12 mouse cellular contexts compared by ENCODE assay signal in the genomic region with DNA sequence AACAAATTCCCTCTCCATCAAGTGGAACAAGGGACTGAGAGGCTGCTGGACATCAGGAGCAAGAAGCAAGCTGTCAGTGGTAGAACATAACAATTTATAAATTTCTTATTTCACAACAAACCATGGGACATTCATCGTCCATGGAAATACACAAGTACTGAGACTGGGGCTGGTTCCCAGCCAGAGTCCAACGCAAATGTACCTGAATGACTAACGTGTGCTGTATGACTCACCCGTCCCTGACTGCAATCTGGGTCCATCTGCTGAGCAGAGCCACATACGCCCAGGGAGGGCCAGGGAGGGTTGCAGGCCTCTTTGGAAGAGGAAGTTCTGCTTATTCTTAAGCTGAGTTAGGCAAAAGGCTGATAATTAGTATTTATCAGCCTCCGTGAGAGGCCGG.
DNase-seq lines count a peak whose midpoint lies in the region; ATAC-seq and TF ChIP-seq lines count a peak whose summit lies in the region.
"Had no signal": no experiment of that assay in that cellular context is flagged by ENCODE, and none has a peak within 500 bp of the region (broad histone marks: within the 10 kb centered on the region; RNA-seq: fewer than 3 reads in every experiment).

No protein-coding gene starts in this region.

- no peaks in the 10 kb centered on the region for H3K9me3 ChIP-seq in kidney, postnatal 0 days (replicated peaks; ENCODE audit: low read length)
- no peaks in the 10 kb centered on the region for H3K9me3 ChIP-seq in stomach, postnatal 0 days (ENCODE audit: control insufficient read depth, low read length)
- H3K9me3 ChIP-seq in liver, embryonic 11.5 days (ENCODE audit: control insufficient read depth, low read length): no peaks in the 10 kb centered on the region
- H3K9me3 ChIP-seq: forebrain, embryonic 12.5 days; liver, embryonic 13.5 days; midbrain, embryonic 10.5 days had no signal

- H3K4me1 ChIP-seq in kidney, postnatal 0 days (replicated peaks; ENCODE audit: insufficient read depth, low read length): no peaks in the 10 kb centered on the region
- H3K4me1 ChIP-seq in stomach, postnatal 0 days (replicated peaks; ENCODE audit: control insufficient read depth, insufficient read depth): 0 out of 2 replicates have a peak, but pooled peaks cover 2% of the 10 kb centered on the region
- no peaks in the 10 kb centered on the region for H3K4me1 ChIP-seq in liver, embryonic 11.5 days (replicated peaks; ENCODE audit: control insufficient read depth, insufficient read depth, low read length)
- H3K4me1 ChIP-seq: forebrain, embryonic 12.5 days; liver, embryonic 13.5 days; midbrain, embryonic 10.5 days had no signal

- H3K9ac ChIP-seq in kidney, postnatal 0 days (ENCODE audit: low read depth, low read length): no peak overlapping the region
- H3K9ac ChIP-seq in stomach, postnatal 0 days (ENCODE audit: low read length): no peak overlapping the region
- no peak overlapping the region for H3K9ac ChIP-seq in liver, embryonic 11.5 days (ENCODE audit: low read depth, low read length)
- H3K9ac ChIP-seq: forebrain, embryonic 12.5 days; liver, embryonic 13.5 days had no signal

- TF ChIP-seq CTCF in kidney, postnatal 0 days (IDR thresholded peaks at IDR 0.05; ENCODE audit: low read depth): no peak
- no peak for TF ChIP-seq CTCF in stomach, postnatal 0 days (IDR thresholded peaks at IDR 0.05; ENCODE audit: low read depth)

- ATAC-seq in kidney, postnatal 0 days (replicated peaks; ENCODE audit: low FRiP score, low read depth): peak; percentile 69; the same call in 1 of the 2 replicates
- peak; percentile 99 for ATAC-seq in stomach, postnatal 0 days (ENCODE audit: low FRiP score, low TSS enrichment)
- ATAC-seq in liver, embryonic 11.5 days (replicated peaks; ENCODE audit: low FRiP score): no peak

- H3K36me3 ChIP-seq in kidney, postnatal 0 days (ENCODE audit: insufficient read depth, low read length): no peaks in the 10 kb centered on the region
- no peaks in the 10 kb centered on the region for H3K36me3 ChIP-seq in stomach, postnatal 0 days (ENCODE audit: control insufficient read depth, insufficient read depth, low read length)
- H3K36me3 ChIP-seq in liver, embryonic 11.5 days (ENCODE audit: control insufficient read depth, insufficient read depth, low read length): no peaks in the 10 kb centered on the region
- H3K36me3 ChIP-seq: forebrain, embryonic 12.5 days; liver, embryonic 13.5 days; midbrain, embryonic 10.5 days had no signal

- H3K27me3 ChIP-seq in kidney, postnatal 0 days (ENCODE audit: insufficient read depth, low read length): no peaks in the 10 kb centered on the region
- no peaks in the 10 kb centered on the region for H3K27me3 ChIP-seq in stomach, postnatal 0 days (ENCODE audit: control insufficient read depth, insufficient read depth, low read length)
- H3K27me3 ChIP-seq in liver, embryonic 11.5 days (replicated peaks; ENCODE audit: control insufficient read depth, insufficient read depth, low read length): no peaks in the 10 kb centered on the region
- H3K27me3 ChIP-seq: forebrain, embryonic 12.5 days; liver, embryonic 13.5 days had no signal

- TF ChIP-seq EP300 in stomach, postnatal 0 days (optimal IDR thresholded peaks at IDR 0.05): no peak

- no peak for DNase-seq in kidney, postnatal 0 days (ENCODE audit: low spot score)
- no peak for DNase-seq in kidney, postnatal 25 days
- DNase-seq in urinary bladder, postnatal 14 days (ENCODE audit: low spot score): peak; percentile 54
- no peak for DNase-seq in urinary bladder, postnatal 4 days (ENCODE audit: low spot score in 2 of 2)
- DNase-seq in cerebellum, postnatal 36 days: peak; percentile 74 to 76
- peak; percentile 70 for DNase-seq in stomach, postnatal 0 days (ENCODE audit: low spot score)
- DNase-seq in liver, embryonic 11.5 days (ENCODE audit: low spot score): no peak
- no peak for DNase-seq in thymus, postnatal 14 days
- DNase-seq: kidney, adult 2 months; liver, embryonic 13.5 days had no signal

- H3K4me2 ChIP-seq in kidney, postnatal 0 days (ENCODE audit: low read length): no peak overlapping the region
- H3K4me2 ChIP-seq in stomach, postnatal 0 days (replicated peaks; ENCODE audit: low read depth): no peak overlapping the region
- H3K4me2 ChIP-seq in liver, embryonic 11.5 days: no peak overlapping the region
- H3K4me2 ChIP-seq: forebrain, embryonic 12.5 days; liver, embryonic 13.5 days had no signal

- 74% methylated on average over 7 of the region's 7 CpGs for WGBS in kidney, postnatal 0 days
- 26% methylated on average over 7 of the region's 7 CpGs for WGBS in stomach, postnatal 0 days
- 70% methylated on average over 7 of the region's 7 CpGs for WGBS in liver, embryonic 11.5 days

- H3K4me3 ChIP-seq in kidney, postnatal 0 days (replicated peaks; ENCODE audit: low read depth, low read length): no peak overlapping the region
- no peak overlapping the region for H3K4me3 ChIP-seq in stomach, postnatal 0 days (ENCODE audit: low read depth, low read length)
- no peak overlapping the region for H3K4me3 ChIP-seq in liver, embryonic 11.5 days (ENCODE audit: low read depth, low read length)
- H3K4me3 ChIP-seq: forebrain, embryonic 12.5 days; liver, embryonic 13.5 days; midbrain, embryonic 10.5 days had no signal

- no peak overlapping the region for H3K27ac ChIP-seq in kidney, postnatal 0 days
- no peak overlapping the region for H3K27ac ChIP-seq in stomach, postnatal 0 days (replicated peaks)
- H3K27ac ChIP-seq in liver, embryonic 11.5 days (ENCODE audit: low read depth, low read length): no peak overlapping the region
- H3K27ac ChIP-seq: forebrain, embryonic 12.5 days; liver, embryonic 13.5 days; midbrain, embryonic 10.5 days had no signal

Comparison
In these comparisons a context has a peak if more than half of its experiments do, and no peak if none do; other contexts are left out.
1. DNase-seq: peak in urinary bladder, postnatal 14 days (single experiment), cerebellum, postnatal 36 days (2 of 2) and stomach, postnatal 0 days (single experiment); none in kidney, postnatal 0 days (single experiment), kidney, postnatal 25 days (0 of 2), urinary bladder, postnatal 4 days (0 of 2), liver, embryonic 11.5 days (single experiment) and thymus, postnatal 14 days (single experiment).